Mouse (Mus musculus): ENCODE results near the gene Mme.

GRCm38 (mm10) chr3:63235957-63236356 lies 5.4 kb upstream of the Mme start:
- TF ChIP-seq CTCF (IDR thresholded peaks at IDR 0.05; ENCODE audit: low read depth, low read length), result no peak
- TF ChIP-seq POLR2A (IDR thresholded peaks at IDR 0.05; ENCODE audit: borderline replicate concordance, low read depth, low read length), result no peak
